Mouse (Mus musculus) olfactory bulb, adult 2 months (tissue): ENCODE measurements around the gene Kcnj9.

Experiments used
- CTCF ChIP-seq: fragments of 200-500 bp; IDR thresholded peaks from 2 replicates; pipeline ENCODE4 v1.5.1; 2012; ENCODE audit warnings: low read depth, mild to moderate bottlenecking, low read length, moderate library complexity; ENCODE audit not compliant: insufficient read depth
- POLR2A ChIP-seq: fragments of 200-500 bp; IDR thresholded peaks from 2 replicates; pipeline ENCODE4 v1.6.1; 2012; ENCODE audit warnings: mild to moderate bottlenecking, low read depth, low read length, moderate library complexity; ENCODE audit not compliant: insufficient read depth

DNA sequence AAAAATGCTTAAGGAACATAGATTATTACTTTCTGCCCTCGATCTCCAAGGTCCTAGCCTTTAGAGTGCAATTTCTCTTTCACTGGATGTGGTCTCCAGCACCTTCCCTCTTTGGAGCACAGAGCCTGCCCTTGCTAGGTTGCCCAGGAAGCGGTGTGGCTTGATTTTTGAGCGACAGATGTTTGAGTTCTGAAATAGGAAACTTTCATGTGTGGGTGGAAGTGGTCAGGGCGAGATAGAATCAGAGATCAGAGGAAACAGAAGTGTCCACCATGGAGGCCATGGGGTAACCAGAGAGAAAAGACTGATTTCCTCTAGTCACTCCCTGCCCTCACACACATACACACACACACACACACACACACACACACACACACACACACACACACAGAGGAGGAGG is 22.9 kb downstream of the Kcnj9 start:
- TF ChIP-seq CTCF (no peak), POLR2A (no peak)
